Mouse (Mus musculus): Measurements from ENCODE around the gene Arfgap1. TPM values are rescaled to one million over a fixed set of nuclear protein-coding genes. Genes with fewer than 3 reads are reported as not detected.

Arfgap1 gene
- polyA plus RNA-seq, 1 experiment from 2014 or later = 50.2 TPM

GRCm38 (mm10) chr2:180941869-180942268 lies 25.2 kb upstream of the Arfgap1 start:
- no peak for ATAC-seq (ENCODE audit: low FRiP score)

DNA sequence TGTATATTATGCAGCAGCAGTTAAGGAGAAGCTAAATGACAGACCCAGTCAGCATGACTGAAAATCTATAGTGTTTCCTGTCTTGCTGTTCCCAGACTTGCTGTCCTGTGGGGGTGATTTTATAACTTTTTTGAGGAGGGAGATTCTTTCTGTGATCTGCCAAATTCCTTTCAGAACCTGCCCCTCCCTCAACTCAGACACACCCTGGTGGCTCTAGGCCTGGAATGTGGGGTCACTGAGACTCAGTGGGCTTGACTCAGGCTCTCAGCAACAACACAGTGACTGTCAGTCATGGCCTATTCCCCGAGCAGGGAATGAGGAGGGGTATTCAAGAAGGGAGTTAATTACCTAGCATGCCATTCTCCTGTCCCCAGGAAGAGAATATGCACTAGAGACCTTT lies 17.1 kb upstream of the Arfgap1 start:
- Histone ChIP-seq H3K27ac (ENCODE audit: low read depth, low read length) (no peak overlapping the region), H3K9me3 (ENCODE audit: control insufficient read depth, low read length) (no peaks in the 10 kb centered on the region), H3K4me2 (replicated peaks; ENCODE audit: low read depth, low read length) (no peak overlapping the region), H3K36me3 (ENCODE audit: control insufficient read depth, insufficient read depth, low read length) (no peaks in the 10 kb centered on the region), H3K9ac (ENCODE audit: low read depth, low read length) (no peak overlapping the region), H3K4me1 (replicated peaks; ENCODE audit: control insufficient read depth, insufficient read depth, low read length) (peaks cover 14% of the 10 kb centered on the region), H3K27me3 (ENCODE audit: control insufficient read depth, insufficient read depth, low read length) (no peaks in the 10 kb centered on the region), H3K4me3 (ENCODE audit: low read depth, low read length) (no peak overlapping the region)
- 13% methylated on average over 1 of the region's 1 CpGs for WGBS
- ATAC-seq (ENCODE audit: low FRiP score) = no peak
- DNase-seq (ENCODE audit: low spot score) = no peak

More at GRCm38 (mm10) chr2:180941869-180942268, 25.2 kb upstream of the Arfgap1 start:
- Histone ChIP-seq H3K4me1 (replicated peaks; ENCODE audit: control insufficient read depth, insufficient read depth, low read length) (no peaks in the 10 kb centered on the region), H3K36me3 (ENCODE audit: control insufficient read depth, insufficient read depth, low read length) (peaks cover 3% of the 10 kb centered on the region; the same call in 1 of the 2 replicates), H3K4me3 (ENCODE audit: low read depth, low read length) (no peak overlapping the region), H3K9me3 (ENCODE audit: control insufficient read depth, low read length) (no peaks in the 10 kb centered on the region), H3K27me3 (ENCODE audit: control insufficient read depth, insufficient read depth, low read length) (no peaks in the 10 kb centered on the region), H3K27ac (ENCODE audit: low read depth, low read length) (no peak overlapping the region), H3K4me2 (replicated peaks; ENCODE audit: low read depth, low read length) (no peak overlapping the region), H3K9ac (ENCODE audit: low read depth, low read length) (no peak overlapping the region)
- no peak for DNase-seq (ENCODE audit: low spot score)

DNA sequence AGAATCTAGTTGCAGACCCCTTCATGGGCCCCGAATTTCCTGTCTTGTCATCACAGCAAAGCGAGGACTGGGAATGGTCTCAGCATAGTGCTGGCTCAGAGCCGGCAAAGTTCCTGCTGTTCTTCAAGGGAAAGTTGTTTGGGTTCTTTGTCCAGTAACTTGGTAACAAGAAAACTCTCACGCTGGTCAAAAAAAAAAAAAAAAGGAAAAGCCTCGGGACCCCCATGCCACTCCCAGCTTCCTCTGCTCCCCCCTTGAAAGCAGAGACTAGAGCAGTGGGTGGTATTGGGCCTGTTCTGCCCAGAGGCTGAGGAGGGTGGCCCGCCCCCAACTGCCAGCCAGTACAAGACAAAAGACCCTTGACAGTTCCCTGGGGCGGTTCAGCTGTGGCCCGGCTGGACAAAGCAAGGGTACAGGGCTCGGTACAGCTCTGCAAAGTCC lies 14.3 kb upstream of the Arfgap1 start:
- peak overlapping the region; percentile 87 for H3K4me2 ChIP-seq (replicated peaks; ENCODE audit: low read depth, low read length)
- H3K36me3 ChIP-seq (ENCODE audit: control insufficient read depth, insufficient read depth, low read length) = no peaks in the 10 kb centered on the region
- H3K27me3 ChIP-seq (ENCODE audit: control insufficient read depth, insufficient read depth, low read length) = no peaks in the 10 kb centered on the region
- peak; percentile 60; the same call in 1 of the 2 replicates for ATAC-seq (ENCODE audit: low FRiP score)
- H3K9ac ChIP-seq (ENCODE audit: low read depth, low read length) = peak overlapping the region; percentile 66
- peaks cover 14% of the 10 kb centered on the region for H3K4me1 ChIP-seq (replicated peaks; ENCODE audit: control insufficient read depth, insufficient read depth, low read length)
- H3K27ac ChIP-seq (ENCODE audit: low read depth, low read length) = peak overlapping the region; percentile 93
- peak overlapping the region; percentile 56 for H3K4me3 ChIP-seq (ENCODE audit: low read depth, low read length)
- no peaks in the 10 kb centered on the region for H3K9me3 ChIP-seq (ENCODE audit: control insufficient read depth, low read length)
- WGBS = 3% methylated on average over 9 of the region's 9 CpGs
- DNase-seq (ENCODE audit: low spot score) = peak; percentile 70

- DNase-seq (ENCODE audit: low spot score) (no peak), ATAC-seq (ENCODE audit: low FRiP score) (no peak)
- no peaks in the 10 kb centered on the region for H3K9me3 ChIP-seq (ENCODE audit: control insufficient read depth, low read length)
- peaks cover 14% of the 10 kb centered on the region for H3K4me1 ChIP-seq (replicated peaks; ENCODE audit: control insufficient read depth, insufficient read depth, low read length)
- peak overlapping the region; percentile 93 for H3K27ac ChIP-seq (ENCODE audit: low read depth, low read length)
- 16% methylated on average over 2 of the region's 2 CpGs for WGBS
- H3K27me3 ChIP-seq (ENCODE audit: control insufficient read depth, insufficient read depth, low read length) = no peaks in the 10 kb centered on the region
- peak overlapping the region; percentile 56 for H3K4me3 ChIP-seq (ENCODE audit: low read depth, low read length)
- H3K36me3 ChIP-seq (ENCODE audit: control insufficient read depth, insufficient read depth, low read length) = no peaks in the 10 kb centered on the region
- peak overlapping the region; percentile 87 for H3K4me2 ChIP-seq (replicated peaks; ENCODE audit: low read depth, low read length)
- H3K9ac ChIP-seq (ENCODE audit: low read depth, low read length) = peak overlapping the region; percentile 66
Observed at GRCm38 (mm10) chr2:180953638-180954037, 13.4 kb upstream of the Arfgap1 start.

DNA sequence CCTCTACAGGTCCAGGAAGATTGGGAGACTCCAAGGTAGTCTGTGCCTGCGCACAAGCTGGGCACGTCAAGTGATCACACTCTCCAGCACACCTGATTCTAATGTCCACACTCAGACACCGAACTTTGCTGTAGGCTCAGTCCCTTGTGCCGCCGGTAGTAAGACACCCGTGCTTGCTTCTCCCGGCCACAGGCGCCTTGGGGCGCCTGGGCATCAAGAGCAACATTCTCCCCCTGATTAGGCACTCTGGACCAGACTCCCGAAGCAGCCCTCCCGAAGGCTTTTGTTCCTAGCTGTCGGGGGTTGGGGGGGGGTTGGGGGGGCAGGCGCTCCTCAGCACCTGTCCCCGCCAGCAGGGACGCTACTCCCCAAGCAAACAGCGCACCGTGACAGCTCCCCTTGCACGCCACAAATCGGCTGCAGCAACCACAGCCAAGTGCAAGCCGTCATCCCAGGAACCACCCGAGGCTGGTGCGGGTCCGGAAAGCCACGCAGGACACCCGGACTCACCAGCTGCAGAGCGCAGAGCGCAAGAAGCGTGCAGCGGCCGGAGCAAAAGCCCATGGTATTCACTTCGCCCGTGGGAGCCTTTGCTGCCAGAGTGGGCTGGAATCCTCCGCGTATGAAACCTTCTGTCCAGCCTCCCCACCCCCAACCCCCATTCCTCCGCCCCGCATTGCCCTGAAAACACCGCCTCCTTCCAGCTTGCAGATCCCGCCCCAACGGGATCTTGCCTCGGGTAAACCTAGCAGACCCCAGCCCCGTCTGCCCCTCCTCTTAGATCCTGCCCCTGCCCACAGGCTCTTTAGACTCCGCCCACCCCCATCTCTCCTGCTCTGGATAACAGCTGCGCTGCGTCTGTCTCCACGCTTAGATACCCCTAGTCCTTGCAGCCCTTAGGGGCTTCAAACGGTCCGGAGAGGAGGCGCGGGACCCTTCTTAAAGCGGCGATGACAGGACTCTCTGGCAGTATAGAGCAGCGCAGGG lies 12.7 kb upstream of the Arfgap1 start, which contains the start of gene Nkain4:
Gene Nkain4, minus strand, starts transcription at position 639 of the 987 bp plus-strand sequence.
- WGBS = under 1% methylated on average over 51 of the region's 52 CpGs
- peak within 1 kb of the TSS; percentile 66 for H3K9ac ChIP-seq (ENCODE audit: low read depth, low read length)
- H3K27me3 ChIP-seq (ENCODE audit: control insufficient read depth, insufficient read depth, low read length) = no peaks in the 10 kb centered on the region
- peaks cover 14% of the 10 kb centered on the region for H3K4me1 ChIP-seq (replicated peaks; ENCODE audit: control insufficient read depth, insufficient read depth, low read length)
- peak within 1 kb of the TSS; percentile 93 for H3K27ac ChIP-seq (ENCODE audit: low read depth, low read length)
- peak within 1 kb of the TSS; percentile 87 for H3K4me2 ChIP-seq (replicated peaks; ENCODE audit: low read depth, low read length)
- H3K4me3 ChIP-seq (ENCODE audit: low read depth, low read length) = peak within 1 kb of the TSS; percentile 56
- H3K36me3 ChIP-seq (ENCODE audit: control insufficient read depth, insufficient read depth, low read length) = no peaks in the 10 kb centered on the region
- peak; percentile 94 for ATAC-seq (ENCODE audit: low FRiP score)
- DNase-seq (ENCODE audit: low spot score) = peak; percentile 92
- H3K9me3 ChIP-seq (ENCODE audit: control insufficient read depth, low read length) = no peaks in the 10 kb centered on the region

DNA sequence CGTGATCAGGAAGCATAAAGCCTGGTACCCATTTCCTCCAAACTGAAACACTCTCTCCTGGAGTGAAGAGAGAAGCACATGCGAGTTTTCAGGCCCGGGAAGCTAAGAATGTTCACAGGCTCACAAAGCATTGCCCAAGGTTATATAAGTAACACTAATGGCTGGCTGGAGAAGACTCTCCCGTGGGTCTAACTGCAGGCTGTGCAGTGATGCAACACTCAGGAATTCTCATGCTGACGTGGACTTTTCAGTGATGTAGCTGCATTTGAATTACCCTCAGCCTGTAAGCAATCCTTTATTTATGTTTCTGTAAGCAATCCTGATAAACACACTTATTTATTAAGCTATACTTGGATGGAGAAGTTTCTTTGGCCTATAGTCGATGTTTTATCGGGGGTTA lies 7.4 kb upstream of the Arfgap1 start:
- WGBS = 77% methylated on average over 7 of the region's 7 CpGs
- no peaks in the 10 kb centered on the region for H3K36me3 ChIP-seq (ENCODE audit: control insufficient read depth, insufficient read depth, low read length)
- H3K4me3 ChIP-seq (ENCODE audit: low read depth, low read length) = no peak overlapping the region
- ATAC-seq (ENCODE audit: low FRiP score) (no peak), DNase-seq (ENCODE audit: low spot score) (no peak)
- no peak overlapping the region for H3K9ac ChIP-seq (ENCODE audit: low read depth, low read length)
- H3K4me2 ChIP-seq (replicated peaks; ENCODE audit: low read depth, low read length) = no peak overlapping the region
- H3K4me1 ChIP-seq (replicated peaks; ENCODE audit: control insufficient read depth, insufficient read depth, low read length) = 0 out of 2 replicates have a peak, but pooled peaks cover 2% of the 10 kb centered on the region
- H3K27me3 ChIP-seq (ENCODE audit: control insufficient read depth, insufficient read depth, low read length) = no peaks in the 10 kb centered on the region
- H3K27ac ChIP-seq (ENCODE audit: low read depth, low read length) = no peak overlapping the region
- no peaks in the 10 kb centered on the region for H3K9me3 ChIP-seq (ENCODE audit: control insufficient read depth, low read length)

DNA sequence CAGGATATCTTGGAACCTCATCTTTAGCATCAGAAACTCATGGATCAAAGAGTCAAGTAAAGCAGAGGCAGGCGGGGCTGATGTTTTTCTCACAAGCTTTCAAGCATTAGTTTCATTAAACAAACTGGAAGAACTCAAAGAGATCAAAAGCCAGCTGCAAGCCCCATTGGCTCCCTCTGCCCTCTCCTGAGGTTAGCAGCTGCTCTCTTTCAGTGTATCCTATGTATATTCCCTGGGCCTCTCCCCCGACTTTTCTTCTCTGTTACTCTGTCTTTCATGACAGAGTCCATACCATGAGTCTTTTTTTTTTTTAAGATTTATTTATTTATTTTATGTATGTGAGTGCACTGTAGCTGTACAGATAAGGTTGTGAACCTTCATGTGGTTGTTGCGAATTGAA lies 6.8 kb upstream of the Arfgap1 start:
- ATAC-seq (ENCODE audit: low FRiP score) = no peak
- no peaks in the 10 kb centered on the region for H3K27me3 ChIP-seq (ENCODE audit: control insufficient read depth, insufficient read depth, low read length)
- no peak overlapping the region for H3K27ac ChIP-seq (ENCODE audit: low read depth, low read length)
- no peak for DNase-seq (ENCODE audit: low spot score)
- H3K4me1 ChIP-seq (replicated peaks; ENCODE audit: control insufficient read depth, insufficient read depth, low read length) = 0 out of 2 replicates have a peak, but pooled peaks cover 2% of the 10 kb centered on the region
- H3K4me2 ChIP-seq (replicated peaks; ENCODE audit: low read depth, low read length) = no peak overlapping the region
- H3K4me3 ChIP-seq (ENCODE audit: low read depth, low read length) = no peak overlapping the region
- H3K36me3 ChIP-seq (ENCODE audit: control insufficient read depth, insufficient read depth, low read length) = no peaks in the 10 kb centered on the region
- 78% methylated on average over 3 of the region's 3 CpGs for WGBS
- no peak overlapping the region for H3K9ac ChIP-seq (ENCODE audit: low read depth, low read length)
- H3K9me3 ChIP-seq (ENCODE audit: control insufficient read depth, low read length) = no peaks in the 10 kb centered on the region

- Histone ChIP-seq H3K36me3 (ENCODE audit: control insufficient read depth, insufficient read depth, low read length) (no peaks in the 10 kb centered on the region), H3K4me2 (replicated peaks; ENCODE audit: low read depth, low read length) (no peak overlapping the region), H3K9ac (ENCODE audit: low read depth, low read length) (no peak overlapping the region), H3K4me3 (ENCODE audit: low read depth, low read length) (no peak overlapping the region), H3K27ac (ENCODE audit: low read depth, low read length) (no peak overlapping the region), H3K4me1 (replicated peaks; ENCODE audit: control insufficient read depth, insufficient read depth, low read length) (peaks cover 7% of the 10 kb centered on the region; the same call in 1 of the 2 replicates), H3K27me3 (ENCODE audit: control insufficient read depth, insufficient read depth, low read length) (no peaks in the 10 kb centered on the region), H3K9me3 (ENCODE audit: control insufficient read depth, low read length) (no peaks in the 10 kb centered on the region)
- no peak for ATAC-seq (ENCODE audit: low FRiP score)
- 70% methylated on average over 2 of the region's 2 CpGs for WGBS
- no peak for DNase-seq (ENCODE audit: low spot score)
Observed at GRCm38 (mm10) chr2:180962616-180963308, 4.3 kb upstream of the Arfgap1 start.

Data from hindbrain, embryonic 11.5 days (tissue).